Mouse (Mus musculus): Measurements from ENCODE around the gene Nup107. TPM values are rescaled to one million over a fixed set of nuclear protein-coding genes. Genes with fewer than 3 reads are reported as not detected.

Gene Nup107
- polyA plus RNA-seq, 1 experiment from 2014 or later = 33.4 TPM

DNA sequence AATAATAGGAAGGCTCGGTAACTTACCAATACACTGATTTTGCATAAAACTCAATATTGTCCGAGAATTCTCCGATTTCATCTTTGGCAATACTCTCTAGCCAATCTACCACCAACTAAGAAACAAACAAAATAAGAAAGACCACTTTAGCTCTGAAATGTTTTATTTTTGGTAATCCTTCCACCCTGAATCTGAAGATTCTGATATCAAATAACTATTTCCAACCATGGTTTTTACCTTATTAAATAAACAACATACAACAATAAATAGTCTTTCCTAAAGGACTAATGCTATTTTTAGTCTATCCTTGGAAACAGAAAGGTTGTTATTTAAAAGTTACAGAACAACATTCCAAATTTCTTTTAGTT lies 15.4 kb downstream of the Nup107 start:
- ATAC-seq (ENCODE audit: insufficient read depth) = no peak
- Histone ChIP-seq H3K4me2 (no peak overlapping the region), H3K4me1 (replicated peaks) (no peaks in the 10 kb centered on the region), H3K27me3 (no peaks in the 10 kb centered on the region), H3K4me3 (replicated peaks) (no peak overlapping the region), H3K27ac (replicated peaks) (no peak overlapping the region), H3K36me3 (replicated peaks) (peaks cover 92% of the 10 kb centered on the region), H3K9ac (no peak overlapping the region), H3K9me3 (replicated peaks) (no peaks in the 10 kb centered on the region)
- WGBS (ENCODE audit: insufficient replicate concordance) = 83% methylated on average over 3 of the region's 3 CpGs

DNA sequence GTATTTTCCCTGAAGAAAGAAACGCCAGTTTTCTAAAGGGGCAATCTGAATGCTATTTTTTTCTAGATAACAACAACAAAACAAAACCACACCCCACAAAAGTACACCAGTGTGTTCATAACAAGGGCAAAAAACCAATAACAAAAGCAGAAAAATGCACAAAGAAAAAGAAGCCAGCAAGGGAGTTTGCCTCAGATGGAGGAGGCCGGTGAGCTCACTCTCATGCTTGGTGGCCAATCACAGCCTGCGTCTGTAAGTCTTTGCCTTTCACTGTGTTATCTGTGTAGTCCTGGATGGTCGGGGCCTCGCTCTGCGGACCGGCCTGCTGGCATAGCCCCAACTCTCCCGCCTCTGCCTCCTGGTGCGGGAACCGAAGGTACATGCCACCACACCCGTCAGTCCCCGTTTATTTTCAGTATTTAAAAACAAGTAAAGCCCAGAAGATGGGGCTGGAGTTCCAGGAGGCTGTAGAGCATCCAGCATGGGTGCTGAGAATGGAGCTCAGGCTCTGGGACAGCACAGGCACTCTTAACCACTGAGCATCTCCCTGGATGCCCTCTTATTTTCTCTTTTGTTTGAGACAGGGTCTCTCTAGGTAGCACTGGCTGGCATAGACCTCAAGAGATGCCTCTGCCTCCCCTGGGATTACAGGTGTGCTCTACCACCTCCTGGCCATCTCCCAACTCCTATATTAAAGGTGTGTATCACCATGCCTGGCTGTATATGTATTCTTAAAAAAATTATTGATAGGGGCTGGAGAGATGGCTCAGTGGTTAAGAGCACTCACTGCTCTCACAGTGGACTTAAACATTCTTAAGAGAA lies 16.0 kb downstream of the Nup107 start:
- no peak for ATAC-seq (ENCODE audit: insufficient read depth)
- H3K4me3 ChIP-seq (replicated peaks) = no peak overlapping the region
- H3K4me1 ChIP-seq (replicated peaks) = no peaks in the 10 kb centered on the region
- WGBS (ENCODE audit: insufficient replicate concordance) = 62% methylated on average over 12 of the region's 12 CpGs
- H3K4me2 ChIP-seq = no peak overlapping the region
- H3K36me3 ChIP-seq (replicated peaks) = peaks cover 90% of the 10 kb centered on the region
- no peaks in the 10 kb centered on the region for H3K27me3 ChIP-seq
- H3K9me3 ChIP-seq (replicated peaks) = no peaks in the 10 kb centered on the region
- H3K9ac ChIP-seq = no peak overlapping the region
- H3K27ac ChIP-seq (replicated peaks) = no peak overlapping the region

DNA sequence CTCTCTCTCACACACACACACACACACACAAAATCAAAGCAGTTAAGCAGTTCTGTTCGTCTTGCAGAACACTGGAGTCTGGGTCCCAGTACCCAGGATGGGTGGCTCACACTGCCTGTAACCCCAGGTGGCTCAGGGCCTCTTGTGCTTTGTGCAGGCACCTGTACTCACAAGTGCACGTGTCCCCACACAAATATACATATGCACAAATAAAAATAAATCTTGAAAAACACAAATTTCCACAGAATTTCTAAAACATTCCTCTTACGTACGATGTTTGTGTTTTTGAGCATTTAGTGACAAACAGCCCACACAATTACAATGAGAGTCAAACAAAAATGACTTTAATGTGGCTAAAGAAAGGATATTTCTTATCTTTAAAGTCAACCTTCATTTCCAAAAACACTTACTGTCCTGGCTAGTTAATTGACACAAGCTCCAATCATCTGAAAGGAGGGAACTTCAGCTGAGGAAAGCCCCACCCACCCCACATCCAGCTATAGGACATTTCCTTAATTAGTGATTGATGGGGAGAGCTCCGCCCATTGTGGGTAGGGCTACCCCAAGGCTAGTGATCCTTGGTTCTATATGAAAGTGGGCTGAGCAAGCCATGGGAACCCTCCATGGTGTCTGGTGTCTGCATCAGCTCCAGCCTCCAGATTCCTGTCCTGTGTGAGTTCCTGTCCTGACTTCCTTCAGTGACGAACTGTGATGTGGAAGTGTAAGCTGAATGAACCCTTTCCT lies 16.9 kb downstream of the Nup107 start:
- Histone ChIP-seq H3K9me3 (replicated peaks) (no peaks in the 10 kb centered on the region), H3K9ac (no peak overlapping the region), H3K4me3 (replicated peaks) (no peak overlapping the region), H3K27ac (replicated peaks) (no peak overlapping the region), H3K4me1 (replicated peaks) (no peaks in the 10 kb centered on the region), H3K36me3 (replicated peaks) (peaks cover 90% of the 10 kb centered on the region), H3K27me3 (no peaks in the 10 kb centered on the region), H3K4me2 (no peak overlapping the region)
- 71% methylated on average over 6 of the region's 6 CpGs for WGBS (ENCODE audit: insufficient replicate concordance)
- peak; percentile 37; the same call in 1 of the 2 replicates for ATAC-seq (ENCODE audit: insufficient read depth)

DNA sequence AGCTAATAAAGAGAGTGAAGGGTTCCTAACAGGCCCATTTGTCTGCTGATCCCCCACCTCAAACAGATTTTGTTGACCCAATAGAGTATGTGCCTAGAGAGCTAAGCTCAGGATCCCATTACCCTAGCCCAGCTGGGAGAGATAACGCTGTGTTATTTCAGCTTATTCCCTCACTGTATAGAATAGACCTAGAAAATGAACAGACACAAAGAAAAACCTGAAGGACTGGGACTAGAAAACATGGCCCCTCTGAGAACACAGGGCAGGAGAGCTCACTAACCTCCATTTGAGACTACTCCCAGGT lies 17.7 kb downstream of the Nup107 start:
- Histone ChIP-seq H3K9me3 (replicated peaks) (no peaks in the 10 kb centered on the region), H3K27ac (replicated peaks) (no peak overlapping the region), H3K4me2 (no peak overlapping the region), H3K4me3 (replicated peaks) (no peak overlapping the region), H3K9ac (no peak overlapping the region), H3K36me3 (replicated peaks) (peaks cover 92% of the 10 kb centered on the region), H3K27me3 (no peaks in the 10 kb centered on the region), H3K4me1 (replicated peaks) (no peaks in the 10 kb centered on the region)
- WGBS (ENCODE audit: insufficient replicate concordance) = 95% methylated on average over 1 of the region's 1 CpGs
- no peak for ATAC-seq (ENCODE audit: insufficient read depth)

DNA sequence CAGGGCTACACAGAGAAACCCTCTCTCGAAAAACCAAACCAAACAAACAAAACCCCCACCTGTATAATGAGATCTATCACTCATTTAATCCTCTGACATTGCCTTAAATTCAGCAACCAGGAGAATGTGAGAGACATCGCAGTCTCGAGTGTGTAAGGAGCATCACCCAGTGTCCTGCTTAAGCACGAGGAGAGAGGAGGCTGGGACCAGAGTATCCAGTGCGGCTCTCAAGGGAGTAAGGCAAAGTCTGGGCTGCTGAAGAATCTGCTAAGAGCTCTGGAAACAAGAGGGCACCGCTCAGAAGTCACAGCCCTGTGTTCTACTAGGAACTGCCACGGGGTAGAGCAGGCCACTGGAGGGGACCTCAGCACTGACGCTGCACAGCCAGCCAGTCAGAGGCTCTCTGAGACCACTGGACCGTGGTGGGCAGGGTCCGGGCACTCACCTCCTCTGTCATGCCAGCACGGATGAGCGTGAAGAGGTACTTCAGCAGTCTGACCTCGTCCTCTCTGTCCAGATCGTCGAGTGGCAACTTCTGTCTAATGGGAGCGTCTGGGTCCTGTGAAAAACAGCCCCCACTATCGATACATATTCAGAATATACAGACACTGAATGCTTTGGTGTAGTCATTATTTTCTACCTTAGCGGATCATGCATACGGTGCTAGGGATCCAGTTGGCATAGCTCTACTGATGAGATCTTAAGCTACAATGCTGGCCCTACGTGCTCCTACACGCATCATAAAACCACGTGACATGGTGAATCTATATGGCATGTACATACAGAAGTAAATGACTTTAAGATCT lies 18.3 kb downstream of the Nup107 start:
- no peaks in the 10 kb centered on the region for H3K9me3 ChIP-seq (replicated peaks)
- H3K4me3 ChIP-seq (replicated peaks) = no peak overlapping the region
- H3K4me1 ChIP-seq (replicated peaks) = no peaks in the 10 kb centered on the region
- no peak overlapping the region for H3K9ac ChIP-seq
- WGBS (ENCODE audit: insufficient replicate concordance) = 87% methylated on average over 22 of the region's 22 CpGs
- no peak overlapping the region for H3K27ac ChIP-seq (replicated peaks)
- H3K36me3 ChIP-seq (replicated peaks) = peaks cover 94% of the 10 kb centered on the region
- no peaks in the 10 kb centered on the region for H3K27me3 ChIP-seq
- no peak overlapping the region for H3K4me2 ChIP-seq
- ATAC-seq (ENCODE audit: insufficient read depth) = peak; percentile 16; the same call in 1 of the 2 replicates

DNA sequence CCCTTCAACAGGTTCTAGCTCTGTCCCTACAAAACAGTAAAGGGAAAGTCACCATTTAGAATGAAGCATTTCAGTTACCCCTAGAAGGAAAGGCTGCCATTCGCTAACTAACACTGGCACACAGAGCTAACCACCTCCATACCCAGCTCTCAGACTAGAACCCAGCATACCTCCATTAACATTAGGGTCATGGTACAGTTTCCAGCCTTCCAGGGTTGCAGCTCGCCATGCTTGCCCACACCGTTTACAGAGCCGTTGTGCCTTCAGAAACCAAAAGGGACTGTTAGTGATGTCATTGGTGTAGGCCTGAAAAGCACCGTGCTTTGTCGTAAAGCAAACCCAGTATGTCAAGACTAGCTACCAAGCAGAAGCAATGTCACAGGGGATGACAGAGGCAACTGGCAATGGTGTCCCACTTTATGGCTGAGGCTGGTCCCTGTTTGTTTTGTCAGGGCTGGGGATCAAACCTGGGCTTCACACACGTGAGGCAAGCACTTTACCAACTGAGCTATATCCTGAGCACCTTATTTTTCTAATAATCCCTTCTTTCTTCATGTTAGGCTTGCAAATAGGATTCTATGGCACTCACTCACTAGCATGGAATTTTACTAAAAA lies 19.3 kb downstream of the Nup107 start:
- H3K27me3 ChIP-seq = no peaks in the 10 kb centered on the region
- 87% methylated on average over 7 of the region's 7 CpGs for WGBS (ENCODE audit: insufficient replicate concordance)
- ATAC-seq (ENCODE audit: insufficient read depth) = no peak
- no peak overlapping the region for H3K4me3 ChIP-seq (replicated peaks)
- no peaks in the 10 kb centered on the region for H3K9me3 ChIP-seq (replicated peaks)
- H3K27ac ChIP-seq (replicated peaks) = no peak overlapping the region
- peaks cover 87% of the 10 kb centered on the region for H3K36me3 ChIP-seq (replicated peaks)
- H3K4me2 ChIP-seq = no peak overlapping the region
- no peaks in the 10 kb centered on the region for H3K4me1 ChIP-seq (replicated peaks)
- no peak overlapping the region for H3K9ac ChIP-seq

DNA sequence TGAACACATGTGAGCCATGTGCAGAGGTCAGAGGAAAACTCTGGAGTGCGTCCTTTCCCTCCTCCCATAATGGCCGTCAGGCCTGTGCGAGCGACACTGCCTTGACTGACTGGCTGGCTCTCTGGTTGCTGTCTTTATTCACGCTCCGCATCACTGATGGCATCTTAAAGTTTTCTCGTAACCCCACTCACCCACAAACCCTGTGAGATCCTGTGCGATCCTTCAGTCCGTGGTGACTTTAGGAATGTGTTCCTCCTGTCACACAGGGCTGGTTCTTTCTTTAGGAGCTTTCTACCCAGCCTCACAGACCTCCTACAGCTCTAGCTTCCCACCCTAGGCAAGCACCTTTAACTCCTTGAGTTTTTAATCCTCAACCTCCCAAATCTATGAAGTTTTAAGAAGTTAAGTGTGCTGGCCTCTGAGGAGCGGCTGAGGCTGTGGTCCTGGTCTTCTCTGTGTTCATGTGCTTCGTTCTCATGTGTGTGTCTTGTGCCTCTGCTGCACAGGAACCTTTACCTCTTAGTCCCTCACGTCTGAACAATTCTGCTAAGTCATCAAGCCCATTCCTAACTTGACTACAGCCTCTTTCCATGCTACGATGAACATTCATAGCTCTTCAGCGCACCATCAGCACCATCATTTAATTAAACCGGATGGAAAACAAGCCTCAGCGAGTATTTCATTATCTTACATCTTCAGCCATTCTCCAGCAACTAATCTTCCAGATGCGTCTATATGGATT lies 20.0 kb downstream of the Nup107 start:
- H3K9ac ChIP-seq = no peak overlapping the region
- H3K9me3 ChIP-seq (replicated peaks) = no peaks in the 10 kb centered on the region
- H3K4me3 ChIP-seq (replicated peaks) = no peak overlapping the region
- H3K27me3 ChIP-seq = no peaks in the 10 kb centered on the region
- no peak overlapping the region for H3K4me2 ChIP-seq
- no peak for ATAC-seq (ENCODE audit: insufficient read depth)
- H3K4me1 ChIP-seq (replicated peaks) = no peaks in the 10 kb centered on the region
- WGBS (ENCODE audit: insufficient replicate concordance) = 86% methylated on average over 17 of the region's 17 CpGs
- H3K36me3 ChIP-seq (replicated peaks) = peaks cover 87% of the 10 kb centered on the region
- H3K27ac ChIP-seq (replicated peaks) = no peak overlapping the region

DNA sequence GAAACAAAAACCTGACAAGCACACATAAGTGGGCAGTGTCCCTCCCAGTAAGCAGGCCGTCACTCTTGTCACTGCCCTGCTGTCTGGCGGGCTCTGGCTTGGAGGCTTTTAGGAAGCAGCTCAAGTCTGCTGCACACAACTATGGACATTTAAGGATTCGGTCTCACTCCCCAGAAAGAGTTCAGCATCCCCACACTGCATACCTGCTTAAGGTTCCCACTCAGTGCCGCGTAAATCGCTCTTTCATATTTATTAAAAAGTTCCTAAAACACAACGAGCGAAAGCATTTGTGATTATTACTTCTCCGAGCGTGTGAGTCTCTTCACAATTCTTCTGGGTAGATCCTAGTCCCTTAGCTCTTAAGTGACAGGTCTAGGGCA lies 21.4 kb downstream of the Nup107 start:
- Histone ChIP-seq H3K9me3 (replicated peaks) (no peaks in the 10 kb centered on the region), H3K4me2 (no peak overlapping the region), H3K4me3 (replicated peaks) (no peak overlapping the region), H3K4me1 (replicated peaks) (no peaks in the 10 kb centered on the region), H3K27ac (replicated peaks) (no peak overlapping the region), H3K9ac (no peak overlapping the region), H3K27me3 (no peaks in the 10 kb centered on the region), H3K36me3 (replicated peaks) (peaks cover 88% of the 10 kb centered on the region)
- 87% methylated on average over 10 of the region's 10 CpGs for WGBS (ENCODE audit: insufficient replicate concordance)
- ATAC-seq (ENCODE audit: insufficient read depth) = no peak

DNA sequence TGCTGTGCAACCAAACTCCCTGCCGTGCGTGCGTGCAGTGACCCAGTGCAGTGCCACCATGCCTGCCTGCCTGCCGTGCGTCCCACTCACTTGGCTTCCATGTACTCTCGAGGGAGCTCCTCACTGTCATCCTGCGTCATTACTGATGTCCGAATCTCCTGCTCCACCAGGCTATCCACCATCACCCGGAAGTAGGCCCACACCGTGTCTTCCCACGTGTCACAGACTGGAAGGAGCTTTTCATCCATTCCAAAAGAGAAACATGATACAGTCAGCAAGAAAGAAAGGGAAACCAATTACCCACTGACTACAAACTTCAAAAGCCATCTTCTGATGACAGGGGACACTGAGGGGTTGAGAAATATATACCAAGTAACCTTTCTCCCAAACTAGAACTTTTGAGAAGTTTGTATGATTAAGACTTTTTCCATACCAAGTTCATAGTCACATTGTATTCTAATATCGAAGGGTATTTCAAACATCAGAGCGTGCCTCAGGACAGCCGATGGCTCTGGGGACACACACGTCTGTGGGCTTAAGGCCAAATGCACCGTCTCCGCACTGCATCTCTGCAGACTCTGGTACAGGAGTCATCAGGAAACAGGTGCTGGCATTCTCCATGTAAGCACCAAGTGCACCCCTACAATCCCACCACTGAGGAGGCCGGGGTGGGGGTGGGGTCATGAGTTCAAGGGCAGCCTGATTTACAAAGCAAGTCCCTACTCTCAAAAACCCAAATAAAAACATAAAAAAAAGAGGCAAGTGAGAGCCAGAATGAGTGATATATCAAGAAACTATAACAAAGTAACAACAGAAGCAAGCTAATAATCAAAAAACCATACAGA lies 22.0 kb downstream of the Nup107 start:
- no peak for ATAC-seq (ENCODE audit: insufficient read depth)
- no peak overlapping the region for H3K27ac ChIP-seq (replicated peaks)
- H3K36me3 ChIP-seq (replicated peaks) = peaks cover 88% of the 10 kb centered on the region
- H3K27me3 ChIP-seq = no peaks in the 10 kb centered on the region
- H3K4me2 ChIP-seq = no peak overlapping the region
- H3K4me3 ChIP-seq (replicated peaks) = no peak overlapping the region
- H3K9ac ChIP-seq = no peak overlapping the region
- H3K9me3 ChIP-seq (replicated peaks) = no peaks in the 10 kb centered on the region
- 85% methylated on average over 18 of the region's 18 CpGs for WGBS (ENCODE audit: insufficient replicate concordance)
- no peaks in the 10 kb centered on the region for H3K4me1 ChIP-seq (replicated peaks)
